Mouse (Mus musculus) layer of hippocampus, adult 9-11 months (tissue): ENCODE measurements around the gene Hsd11b2.
A peak's percentile ranks its signal among the peaks of the same experiment; 100 is the strongest.
"Not testable (repeated sequence)": the region's sequence is repeated elsewhere in the genome, so short reads cannot be mapped to it uniquely, and the experiment has no call there.

ENCODE experiments used
- DNase-seq: peaks from one replicate; pipeline ENCODE4 v3.0.0; 2022

Hsd11b2 gene

GRCm38 (mm10) chr8:105529271-105529670, 10.7 kb downstream of the Hsd11b2 start:
- DNase-seq = no peak

GRCm38 (mm10) chr8:105531774-105532173, 13.2 kb downstream of the Hsd11b2 start:
- no peak for DNase-seq

- no peak for DNase-seq
Measured at GRCm38 (mm10) chr8:105533439-105533838, 14.9 kb downstream of the Hsd11b2 start.

- DNase-seq = no peak
Measured at GRCm38 (mm10) chr8:105533892-105534329, 15.4 kb downstream of the Hsd11b2 start.

- DNase-seq = no peak
Measured at GRCm38 (mm10) chr8:105536546-105536945, 18.0 kb downstream of the Hsd11b2 start.

- no peak for DNase-seq
Measured at GRCm38 (mm10) chr8:105537011-105537677, 18.6 kb downstream of the Hsd11b2 start.

- DNase-seq = no peak
Measured at GRCm38 (mm10) chr8:105538940-105539339, 20.4 kb downstream of the Hsd11b2 start.

GRCm38 (mm10) chr8:105542032-105542656, 23.6 kb downstream of the Hsd11b2 start:
- no peak for DNase-seq

- DNase-seq = no peak
Measured at GRCm38 (mm10) chr8:105542808-105543207, 24.3 kb downstream of the Hsd11b2 start.

- DNase-seq = no peak
Measured at GRCm38 (mm10) chr8:105543703-105544102, 25.1 kb downstream of the Hsd11b2 start.

- DNase-seq = no peak
Measured at GRCm38 (mm10) chr8:105544544-105545205, 26.1 kb downstream of the Hsd11b2 start.

GRCm38 (mm10) chr8:105545249-105545648, 26.7 kb downstream of the Hsd11b2 start:
- DNase-seq = no peak

- no peak for DNase-seq
Measured at GRCm38 (mm10) chr8:105546384-105547350, 28.1 kb downstream of the Hsd11b2 start.

GRCm38 (mm10) chr8:105549506-105549905, 31.0 kb downstream of the Hsd11b2 start:
- no peak for DNase-seq

GRCm38 (mm10) chr8:105550083-105550482, 31.5 kb downstream of the Hsd11b2 start:
- DNase-seq = no peak

- DNase-seq = no peak
Measured at GRCm38 (mm10) chr8:105552032-105552431, 33.5 kb downstream of the Hsd11b2 start.

GRCm38 (mm10) chr8:105552824-105553223, 34.3 kb downstream of the Hsd11b2 start:
- DNase-seq = no peak

- DNase-seq = peak; percentile 40
Measured at GRCm38 (mm10) chr8:105554087-105554486, 35.5 kb downstream of the Hsd11b2 start.

GRCm38 (mm10) chr8:105555230-105555629, 36.7 kb downstream of the Hsd11b2 start:
- DNase-seq = no peak

- no peak for DNase-seq
Measured at GRCm38 (mm10) chr8:105562863-105563262, 44.3 kb downstream of the Hsd11b2 start.

GRCm38 (mm10) chr8:105563871-105564270, 45.3 kb downstream of the Hsd11b2 start:
- DNase-seq = no peak

- DNase-seq = not testable (repeated sequence)
Measured at GRCm38 (mm10) chr8:105564573-105565229, 46.1 kb downstream of the Hsd11b2 start.
